Mouse (Mus musculus): ENCODE results near the gene Prdx2. TPM values are rescaled to one million over a fixed set of nuclear protein-coding genes. Genes with fewer than 3 reads are reported as not detected.

The Prdx2 gene
- polyA plus RNA-seq, 1 experiment, result 164 TPM

- Histone ChIP-seq H3K36me3 (ENCODE audit: control insufficient read depth, insufficient read depth, low read length) (no peaks in the 10 kb centered on the region), H3K4me1 (ENCODE audit: control insufficient read depth, insufficient read depth, insufficient read length) (peaks cover 12% of the 10 kb centered on the region), H3K27ac (ENCODE audit: insufficient read depth, low read length) (no peak overlapping the region), H3K4me3 (ENCODE audit: extremely low read depth, insufficient read depth, insufficient read length) (no peak overlapping the region), H3K27me3 (ENCODE audit: control insufficient read depth, insufficient read depth, low read length) (no peaks in the 10 kb centered on the region)
- WGBS, result 87% methylated on average over 2 of the region's 2 CpGs
- DNase-seq (ENCODE audit: low read depth in 1 of 2, low spot score in 2 of 2), result no peak
- TF ChIP-seq CTCF (IDR thresholded peaks at IDR 0.05; ENCODE audit: extremely low read depth, insufficient read depth, insufficient read length, insufficient replicate concordance) (no peak), POLR2A (IDR thresholded peaks at IDR 0.05; ENCODE audit: low read depth, low read length) (no peak)
Observed at GRCm38 (mm10) chr8:84987903-84988302, 18.5 kb downstream of the Prdx2 start.

- Histone ChIP-seq H3K27ac (ENCODE audit: insufficient read depth, low read length) (no peak overlapping the region), H3K27me3 (ENCODE audit: control insufficient read depth, insufficient read depth, low read length) (no peaks in the 10 kb centered on the region), H3K36me3 (ENCODE audit: control insufficient read depth, insufficient read depth, low read length) (no peaks in the 10 kb centered on the region), H3K4me3 (ENCODE audit: extremely low read depth, insufficient read depth, insufficient read length) (no peak overlapping the region), H3K4me1 (ENCODE audit: control insufficient read depth, insufficient read depth, insufficient read length) (peaks cover 8% of the 10 kb centered on the region)
- whole genome bisulfite sequencing, result 26% methylated on average over 15 of the region's 15 CpGs
- peak in 1 of 2 experiments; percentile 30 for DNase-seq (ENCODE audit: low read depth in 1 of 2, low spot score in 2 of 2)
- TF ChIP-seq POLR2A (IDR thresholded peaks at IDR 0.05; ENCODE audit: low read depth, low read length) (no peak), CTCF (IDR thresholded peaks at IDR 0.05; ENCODE audit: extremely low read depth, insufficient read depth, insufficient read length, insufficient replicate concordance) (no peak)
Observed at GRCm38 (mm10) chr8:84989311-84989731, 19.9 kb downstream of the Prdx2 start.

- Histone ChIP-seq H3K27me3 (ENCODE audit: control insufficient read depth, insufficient read depth, low read length) (no peaks in the 10 kb centered on the region), H3K4me3 (ENCODE audit: extremely low read depth, insufficient read depth, insufficient read length) (peak overlapping the region; percentile 41; the same call in 1 of the 2 replicates), H3K4me1 (ENCODE audit: control insufficient read depth, insufficient read depth, insufficient read length) (peaks cover 3% of the 10 kb centered on the region), H3K36me3 (ENCODE audit: control insufficient read depth, insufficient read depth, low read length) (no peaks in the 10 kb centered on the region), H3K27ac (ENCODE audit: insufficient read depth, low read length) (peak overlapping the region; percentile 70)
- TF ChIP-seq CTCF (IDR thresholded peaks at IDR 0.05; ENCODE audit: extremely low read depth, insufficient read depth, insufficient read length, insufficient replicate concordance) (peak; percentile 95), POLR2A (IDR thresholded peaks at IDR 0.05; ENCODE audit: low read depth, low read length) (no peak)
- under 1% methylated on average over 15 of the region's 15 CpGs for WGBS
- DNase-seq (ENCODE audit: low read depth in 1 of 2, low spot score in 2 of 2), result peak in 1 of 2 experiments; percentile 89
Observed at GRCm38 (mm10) chr8:84989810-84990209, 20.4 kb downstream of the Prdx2 start.

- H3K27ac ChIP-seq (ENCODE audit: insufficient read depth, low read length), result peak within 1 kb of the TSS; percentile 70
- no peaks in the 10 kb centered on the region for H3K36me3 ChIP-seq (ENCODE audit: control insufficient read depth, insufficient read depth, low read length)
- H3K27me3 ChIP-seq (ENCODE audit: control insufficient read depth, insufficient read depth, low read length), result no peaks in the 10 kb centered on the region
- DNase-seq (ENCODE audit: low read depth in 1 of 2, low spot score in 2 of 2), result peak; percentile 98
- peak within 1 kb of the TSS; percentile 53 for H3K4me3 ChIP-seq (ENCODE audit: extremely low read depth, insufficient read depth, insufficient read length)
- TF ChIP-seq CTCF (IDR thresholded peaks at IDR 0.05; ENCODE audit: extremely low read depth, insufficient read depth, insufficient read length, insufficient replicate concordance), result peak; percentile 96
- TF ChIP-seq POLR2A (IDR thresholded peaks at IDR 0.05; ENCODE audit: low read depth, low read length), result no peak; the same call in 1 of the 2 replicates
- under 1% methylated on average over 28 of the region's 28 CpGs for WGBS
- no peaks in the 10 kb centered on the region; the same call in none of the 2 replicates for H3K4me1 ChIP-seq (ENCODE audit: control insufficient read depth, insufficient read depth, insufficient read length)
Observed at GRCm38 (mm10) chr8:84990349-84990748, 21.0 kb downstream of the Prdx2 start, which contains the start of gene Hook2. Hook2 (plus strand) TSS chr8:84990603.

- no peak for TF ChIP-seq CTCF (IDR thresholded peaks at IDR 0.05; ENCODE audit: extremely low read depth, insufficient read depth, insufficient read length, insufficient replicate concordance)
- no peak for TF ChIP-seq POLR2A (IDR thresholded peaks at IDR 0.05; ENCODE audit: low read depth, low read length)
- no peaks in the 10 kb centered on the region for H3K27me3 ChIP-seq (ENCODE audit: control insufficient read depth, insufficient read depth, low read length)
- H3K4me3 ChIP-seq (ENCODE audit: extremely low read depth, insufficient read depth, insufficient read length), result peak overlapping the region; percentile 53
- H3K36me3 ChIP-seq (ENCODE audit: control insufficient read depth, insufficient read depth, low read length), result no peaks in the 10 kb centered on the region
- DNase-seq (ENCODE audit: low read depth in 1 of 2, low spot score in 2 of 2), result peak in 1 of 2 experiments; percentile 43
- no peaks in the 10 kb centered on the region; the same call in 1 of the 2 replicates for H3K4me1 ChIP-seq (ENCODE audit: control insufficient read depth, insufficient read depth, insufficient read length)
- no peak overlapping the region for H3K27ac ChIP-seq (ENCODE audit: insufficient read depth, low read length)
- 10% methylated on average over 15 of the region's 15 CpGs for WGBS
Observed at GRCm38 (mm10) chr8:84990836-84991235, 21.4 kb downstream of the Prdx2 start.

GRCm38 (mm10) chr8:84994375-84994774, 25.0 kb downstream of the Prdx2 start:
- H3K4me3 ChIP-seq (ENCODE audit: extremely low read depth, insufficient read depth, insufficient read length), result no peak overlapping the region

GRCm38 (mm10) chr8:84995680-84996079, 26.3 kb downstream of the Prdx2 start:
- H3K27ac ChIP-seq (ENCODE audit: insufficient read depth, low read length), result no peak overlapping the region
- H3K4me3 ChIP-seq (ENCODE audit: extremely low read depth, insufficient read depth, insufficient read length), result no peak overlapping the region
- no peaks in the 10 kb centered on the region for H3K27me3 ChIP-seq (ENCODE audit: control insufficient read depth, insufficient read depth, low read length)
- peaks cover 2% of the 10 kb centered on the region; the same call in 1 of the 2 replicates for H3K4me1 ChIP-seq (ENCODE audit: control insufficient read depth, insufficient read depth, insufficient read length)
- TF ChIP-seq POLR2A (IDR thresholded peaks at IDR 0.05; ENCODE audit: low read depth, low read length) (no peak), CTCF (IDR thresholded peaks at IDR 0.05; ENCODE audit: extremely low read depth, insufficient read depth, insufficient read length, insufficient replicate concordance) (no peak)
- DNase-seq (ENCODE audit: low read depth in 1 of 2, low spot score in 2 of 2), result no peak
- 90% methylated on average over 25 of the region's 25 CpGs for WGBS
- H3K36me3 ChIP-seq (ENCODE audit: control insufficient read depth, insufficient read depth, low read length), result no peaks in the 10 kb centered on the region

More at GRCm38 (mm10) chr8:84994375-84994774, 25.0 kb downstream of the Prdx2 start:
- Histone ChIP-seq H3K36me3 (ENCODE audit: control insufficient read depth, insufficient read depth, low read length) (no peaks in the 10 kb centered on the region), H3K27me3 (ENCODE audit: control insufficient read depth, insufficient read depth, low read length) (no peaks in the 10 kb centered on the region), H3K27ac (ENCODE audit: insufficient read depth, low read length) (no peak overlapping the region), H3K4me1 (ENCODE audit: control insufficient read depth, insufficient read depth, insufficient read length) (peaks cover 2% of the 10 kb centered on the region; the same call in 1 of the 2 replicates)
- no peak for DNase-seq (ENCODE audit: low read depth in 1 of 2, low spot score in 2 of 2)
- TF ChIP-seq POLR2A (IDR thresholded peaks at IDR 0.05; ENCODE audit: low read depth, low read length) (no peak), CTCF (IDR thresholded peaks at IDR 0.05; ENCODE audit: extremely low read depth, insufficient read depth, insufficient read length, insufficient replicate concordance) (no peak)
- WGBS, result 97% methylated on average over 9 of the region's 9 CpGs

Data from spleen, adult 2 months (tissue).